ENCODE assay signal across 8 mouse cellular contexts in the genomic region with DNA sequence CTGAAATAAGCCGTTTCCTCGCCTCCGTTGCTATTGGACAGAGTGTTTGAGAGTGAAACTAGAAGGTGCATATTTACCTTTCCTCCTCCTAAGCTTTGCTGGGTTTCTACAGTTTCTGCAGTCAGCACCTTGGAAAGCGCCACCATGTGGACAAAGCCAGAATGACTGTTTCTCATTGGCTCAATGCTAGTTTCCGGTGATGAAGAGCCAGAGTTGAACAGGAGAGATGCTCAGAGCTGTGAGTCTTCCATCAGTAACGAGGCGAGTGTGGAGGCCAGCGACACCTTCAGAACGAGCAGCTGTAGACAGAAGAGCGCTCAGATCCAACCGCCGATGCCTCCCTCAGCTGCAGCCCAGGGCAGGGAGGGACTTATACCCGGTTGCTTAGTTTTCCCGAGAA. TPM values are rescaled to one million over a fixed set of nuclear protein-coding genes. Genes with fewer than 3 reads are reported as not detected.
DNase-seq lines count a peak whose midpoint lies in the region; ATAC-seq and TF ChIP-seq lines count a peak whose summit lies in the region.
"Had no signal": no experiment of that assay in that cellular context is flagged by ENCODE, and none has a peak within 500 bp of the region (broad histone marks: within the 10 kb centered on the region; RNA-seq: fewer than 3 reads in every experiment).

No protein-coding gene starts in this region.

- no peak overlapping the region for H3K4me2 ChIP-seq in hindbrain, postnatal 0 days (ENCODE audit: low read depth, low read length)
- no peak overlapping the region for H3K4me2 ChIP-seq in midbrain, embryonic 15.5 days

- WGBS in kidney, adult 2 months = 58% methylated on average over 14 of the region's 14 CpGs
- 42% methylated on average over 14 of the region's 14 CpGs for WGBS in hindbrain, postnatal 0 days
- WGBS in midbrain, embryonic 15.5 days = 42% methylated on average over 14 of the region's 14 CpGs

- H3K9me3 ChIP-seq in ES-Bruce4 (replicated peaks; ENCODE audit: control insufficient read depth, insufficient read depth, low read length, poor library complexity, severe bottlenecking) = no peaks in the 10 kb centered on the region
- no peaks in the 10 kb centered on the region for H3K9me3 ChIP-seq in hindbrain, postnatal 0 days (ENCODE audit: low read length)
- no peaks in the 10 kb centered on the region for H3K9me3 ChIP-seq in midbrain, embryonic 15.5 days

- H3K27ac ChIP-seq in kidney, adult 2 months (ENCODE audit: insufficient read depth, low read depth, low read length) = no peak overlapping the region
- H3K27ac ChIP-seq in ES-Bruce4 (ENCODE audit: insufficient read depth, low read length) = no peak overlapping the region
- no peak overlapping the region for H3K27ac ChIP-seq in hindbrain, postnatal 0 days
- H3K27ac ChIP-seq in midbrain, embryonic 15.5 days = no peak overlapping the region
- H3K27ac ChIP-seq: macrophage had no signal

- peak; percentile 12 for DNase-seq in kidney, adult 2 months
- DNase-seq in kidney, postnatal 14 days = no peak
- peak; percentile 49 for DNase-seq in adipocyte (ENCODE audit: low spot score)
- DNase-seq in hindbrain, postnatal 0 days (ENCODE audit: low spot score) = peak; percentile 79
- peak; percentile 73 for DNase-seq in thymus, postnatal 4 days

- H3K27me3 ChIP-seq in kidney, adult 2 months (replicated peaks; ENCODE audit: control insufficient read depth, insufficient read depth, low read length) = no peaks in the 10 kb centered on the region
- H3K27me3 ChIP-seq in ES-Bruce4 (ENCODE audit: control insufficient read depth, insufficient read depth, low read length, poor library complexity, severe bottlenecking) = no peaks in the 10 kb centered on the region
- no peaks in the 10 kb centered on the region for H3K27me3 ChIP-seq in hindbrain, postnatal 0 days (ENCODE audit: insufficient read depth, low read length)
- H3K27me3 ChIP-seq in midbrain, embryonic 15.5 days (replicated peaks) = no peaks in the 10 kb centered on the region

- H3K4me3 ChIP-seq in kidney, adult 2 months (ENCODE audit: insufficient read depth, low read depth, low read length) = no peak overlapping the region
- peak overlapping the region; percentile 38 for H3K4me3 ChIP-seq in ES-Bruce4 (ENCODE audit: low read depth, low read length)
- H3K4me3 ChIP-seq in hindbrain, postnatal 0 days (ENCODE audit: low read length) = no peak overlapping the region
- no peak overlapping the region for H3K4me3 ChIP-seq in midbrain, embryonic 15.5 days

- TF ChIP-seq POLR2A in kidney, adult 2 months (IDR thresholded peaks at IDR 0.05; ENCODE audit: low read depth, low read length) = no peak
- TF ChIP-seq POLR2A in ES-Bruce4 (IDR thresholded peaks at IDR 0.05; ENCODE audit: insufficient read depth, low read length) = no peak

- TF ChIP-seq CTCF in kidney, adult 2 months (conservative IDR thresholded peaks at IDR 0.05; ENCODE audit: insufficient read depth, insufficient read length, low read depth, low read length) = peak; percentile 71
- peak; percentile 13 for TF ChIP-seq CTCF in ES-Bruce4 (IDR thresholded peaks at IDR 0.05; ENCODE audit: low read depth, low read length)
- TF ChIP-seq CTCF in hindbrain, postnatal 0 days (IDR thresholded peaks at IDR 0.05; ENCODE audit: low read depth) = peak; percentile 89

- no peak for TF ChIP-seq EP300 in ES-Bruce4 (IDR thresholded peaks at IDR 0.05; ENCODE audit: insufficient read depth, low read depth, low read length)

- peaks cover 3% of the 10 kb centered on the region; the same call in 1 of the 2 replicates for H3K4me1 ChIP-seq in kidney, adult 2 months (ENCODE audit: control insufficient read depth, insufficient read depth, low read length)
- H3K4me1 ChIP-seq in ES-Bruce4 (ENCODE audit: control insufficient read depth, insufficient read depth, low read length) = no peaks in the 10 kb centered on the region
- H3K4me1 ChIP-seq in hindbrain, postnatal 0 days (ENCODE audit: insufficient read depth, low read length) = no peaks in the 10 kb centered on the region
- no peaks in the 10 kb centered on the region for H3K4me1 ChIP-seq in midbrain, embryonic 15.5 days

- peak; percentile 49; the same call in 1 of the 2 replicates for ATAC-seq in hindbrain, postnatal 0 days
- ATAC-seq in midbrain, embryonic 15.5 days (replicated peaks) = 0 out of 2 replicates have a peak, but pooled peaks have one; percentile 20

- no peak overlapping the region for H3K9ac ChIP-seq in ES-Bruce4 (ENCODE audit: low read depth, poor library complexity, severe bottlenecking)
- no peak overlapping the region for H3K9ac ChIP-seq in hindbrain, postnatal 0 days (replicated peaks; ENCODE audit: low read length)
- H3K9ac ChIP-seq in midbrain, embryonic 15.5 days = no peak overlapping the region

- H3K36me3 ChIP-seq in kidney, adult 2 months (ENCODE audit: control insufficient read depth, insufficient read depth, low read length) = no peaks in the 10 kb centered on the region
- no peaks in the 10 kb centered on the region for H3K36me3 ChIP-seq in ES-Bruce4 (ENCODE audit: control insufficient read depth, insufficient read depth, low read length, poor library complexity, severe bottlenecking)
- no peaks in the 10 kb centered on the region for H3K36me3 ChIP-seq in hindbrain, postnatal 0 days (ENCODE audit: insufficient read depth, low read length)
- H3K36me3 ChIP-seq in midbrain, embryonic 15.5 days (replicated peaks) = no peaks in the 10 kb centered on the region

RNA-seq across cellular contexts. Expression of a gene that starts 4.1 kb away (rescaled TPM):
- polyA plus RNA-seq in kidney, adult 2 months (2012; rRNA removed) = 6.3 and 9.1 TPM in 2 replicates
- polyA plus RNA-seq in ES-Bruce4 (2011; ENCODE audit: insufficient read depth, insufficient read length, low read depth, missing spikeins) = 0.84 and 1.0 TPM in 2 replicates
- 0.07 and 0.26 TPM in 2 replicates for total RNA-seq in hindbrain, postnatal 0 days (2014; rRNA removed)
- 0.11 and 0.20 TPM in 2 replicates for polyA plus RNA-seq in hindbrain, postnatal 0 days (2015; fragmentation: Nextera tagmentation; extraction: Ambion mirVana)
- 1.0 and 1.1 TPM in 2 replicates for polyA plus RNA-seq in midbrain, embryonic 15.5 days (2015; fragmentation: Nextera tagmentation; extraction: Ambion mirVana)

RNA-seq across cellular contexts. Expression of a gene that starts 17.6 kb away (rescaled TPM):
- polyA plus RNA-seq in kidney, adult 2 months (2012; rRNA removed) = not detected in 2 replicates
- polyA plus RNA-seq in ES-Bruce4 (2011; ENCODE audit: insufficient read depth, insufficient read length, low read depth, missing spikeins) = 2.3 and 4.1 TPM in 2 replicates
- 86.1 and 103 TPM in 2 replicates for total RNA-seq in hindbrain, postnatal 0 days (2014; rRNA removed)
- polyA plus RNA-seq in hindbrain, postnatal 0 days (2015; fragmentation: Nextera tagmentation; extraction: Ambion mirVana) = 20.3 and 22.2 TPM in 2 replicates
- 57.0 and 65.1 TPM in 2 replicates for polyA plus RNA-seq in midbrain, embryonic 15.5 days (2015; fragmentation: Nextera tagmentation; extraction: Ambion mirVana)
- polyA plus RNA-seq: macrophage had no signal

RNA-seq across cellular contexts. Expression of a gene that starts 45.5 kb away (rescaled TPM):
- polyA plus RNA-seq in kidney, adult 2 months (2012; rRNA removed) = 4.2 and 5.8 TPM in 2 replicates
- 9.3 and 15.9 TPM in 2 replicates for polyA plus RNA-seq in ES-Bruce4 (2011; ENCODE audit: insufficient read depth, insufficient read length, low read depth, missing spikeins)
- 23.0 and 24.4 TPM in 2 replicates for total RNA-seq in hindbrain, postnatal 0 days (2014; rRNA removed)
- polyA plus RNA-seq in hindbrain, postnatal 0 days (2015; fragmentation: Nextera tagmentation; extraction: Ambion mirVana) = 18.8 TPM in 2 replicates
- polyA plus RNA-seq in midbrain, embryonic 15.5 days (2015; fragmentation: Nextera tagmentation; extraction: Ambion mirVana) = 22.5 and 23.3 TPM in 2 replicates

RNA-seq across cellular contexts. Expression of a gene that starts 45.7 kb away (rescaled TPM):
- 0.17 and 0.34 TPM in 2 replicates for polyA plus RNA-seq in kidney, adult 2 months (2012; rRNA removed)
- polyA plus RNA-seq in ES-Bruce4 (2011; ENCODE audit: insufficient read depth, insufficient read length, low read depth, missing spikeins) = 0.21 TPM in 1 of 2 replicates, not detected in the other
- total RNA-seq in hindbrain, postnatal 0 days (2014; rRNA removed) = 0.63 and 1.0 TPM in 2 replicates
- polyA plus RNA-seq in hindbrain, postnatal 0 days (2015; fragmentation: Nextera tagmentation; extraction: Ambion mirVana) = 0.20 and 0.51 TPM in 2 replicates
- 0.39 and 0.43 TPM in 2 replicates for polyA plus RNA-seq in midbrain, embryonic 15.5 days (2015; fragmentation: Nextera tagmentation; extraction: Ambion mirVana)

Comparison
In these comparisons a context has a peak if more than half of its experiments do, and no peak if none do; other contexts are left out.
1. CTCF ChIP-seq: peak in every context shown above with its lines; median percentile 89 in hindbrain, postnatal 0 days; 71 in kidney, adult 2 months; 13 in ES-Bruce4.